Mouse (Mus musculus): ENCODE data around the gene Ttc39a. TPM values are rescaled to one million over a fixed set of nuclear protein-coding genes. Genes with fewer than 3 reads are reported as not detected.

Gene Ttc39a
- 4.8 and 6.0 TPM in 2 replicates for polyA plus RNA-seq (2015; fragmentation: Nextera tagmentation; extraction: Ambion mirVana)

GRCm38 (mm10) chr4:109406486-109407175 lies at the start of gene Ttc39a:
Gene Ttc39a (plus strand): TSS chr4:109406623.
- no peaks in the 10 kb centered on the region for H3K27me3 ChIP-seq (ENCODE audit: insufficient read depth, low read length)
- H3K4me3 ChIP-seq (ENCODE audit: low read length): peak within 1 kb of the TSS; percentile 68
- peaks cover 17% of the 10 kb centered on the region for H3K4me1 ChIP-seq (ENCODE audit: insufficient read depth, low read length)
- WGBS: under 1% methylated on average over 35 of the region's 56 CpGs
- H3K9ac ChIP-seq (replicated peaks; ENCODE audit: low read length): peak within 1 kb of the TSS; percentile 72
- H3K9me3 ChIP-seq (ENCODE audit: low read length): no peaks in the 10 kb centered on the region
- H3K36me3 ChIP-seq (ENCODE audit: insufficient read depth, low read length): no peaks in the 10 kb centered on the region
- H3K4me2 ChIP-seq (replicated peaks; ENCODE audit: low read depth, low read length): peak within 1 kb of the TSS; percentile 98
- H3K27ac ChIP-seq (ENCODE audit: low read length): peak within 1 kb of the TSS; percentile 49
- ATAC-seq (ENCODE audit: low FRiP score, low TSS enrichment): peak; percentile 82

- Histone ChIP-seq H3K4me2 (replicated peaks; ENCODE audit: low read depth, low read length) (no peak overlapping the region), H3K4me3 (ENCODE audit: low read length) (no peak overlapping the region), H3K4me1 (ENCODE audit: insufficient read depth, low read length) (no peaks in the 10 kb centered on the region), H3K27me3 (ENCODE audit: insufficient read depth, low read length) (no peaks in the 10 kb centered on the region), H3K27ac (ENCODE audit: low read length) (no peak overlapping the region), H3K36me3 (ENCODE audit: insufficient read depth, low read length) (peaks cover 11% of the 10 kb centered on the region), H3K9ac (replicated peaks; ENCODE audit: low read length) (no peak overlapping the region), H3K9me3 (ENCODE audit: low read length) (no peaks in the 10 kb centered on the region)
- no peak for ATAC-seq (ENCODE audit: low FRiP score, low TSS enrichment)
- WGBS: 80% methylated on average over 1 of the region's 1 CpGs
Measured at GRCm38 (mm10) chr4:109378107-109378506, 28.3 kb upstream of the Ttc39a start.

GRCm38 (mm10) chr4:109382457-109382856 lies 24.0 kb upstream of the Ttc39a start:
- Histone ChIP-seq H3K36me3 (ENCODE audit: insufficient read depth, low read length) (peaks cover 11% of the 10 kb centered on the region), H3K27ac (ENCODE audit: low read length) (no peak overlapping the region), H3K9ac (replicated peaks; ENCODE audit: low read length) (no peak overlapping the region), H3K4me1 (ENCODE audit: insufficient read depth, low read length) (no peaks in the 10 kb centered on the region), H3K4me2 (replicated peaks; ENCODE audit: low read depth, low read length) (no peak overlapping the region), H3K27me3 (ENCODE audit: insufficient read depth, low read length) (no peaks in the 10 kb centered on the region), H3K9me3 (ENCODE audit: low read length) (no peaks in the 10 kb centered on the region), H3K4me3 (ENCODE audit: low read length) (no peak overlapping the region)
- WGBS: 90% methylated on average over 2 of the region's 2 CpGs
- no peak for ATAC-seq (ENCODE audit: low FRiP score, low TSS enrichment)

- WGBS: 60% methylated on average over 4 of the region's 4 CpGs
- H3K27ac ChIP-seq (ENCODE audit: low read length): no peak overlapping the region
- H3K4me1 ChIP-seq (ENCODE audit: insufficient read depth, low read length): no peaks in the 10 kb centered on the region
- no peak overlapping the region for H3K4me3 ChIP-seq (ENCODE audit: low read length)
- no peaks in the 10 kb centered on the region for H3K36me3 ChIP-seq (ENCODE audit: insufficient read depth, low read length)
- H3K4me2 ChIP-seq (replicated peaks; ENCODE audit: low read depth, low read length): no peak overlapping the region
- no peaks in the 10 kb centered on the region for H3K9me3 ChIP-seq (ENCODE audit: low read length)
- H3K27me3 ChIP-seq (ENCODE audit: insufficient read depth, low read length): no peaks in the 10 kb centered on the region
- no peak for ATAC-seq (ENCODE audit: low FRiP score, low TSS enrichment)
- H3K9ac ChIP-seq (replicated peaks; ENCODE audit: low read length): no peak overlapping the region
Measured at GRCm38 (mm10) chr4:109385599-109385998, 20.8 kb upstream of the Ttc39a start.

GRCm38 (mm10) chr4:109393229-109393779 lies 13.1 kb upstream of the Ttc39a start:
- H3K27ac ChIP-seq (ENCODE audit: low read length): no peak overlapping the region
- H3K9me3 ChIP-seq (ENCODE audit: low read length): no peaks in the 10 kb centered on the region
- H3K36me3 ChIP-seq (ENCODE audit: insufficient read depth, low read length): no peaks in the 10 kb centered on the region
- no peak for ATAC-seq (ENCODE audit: low FRiP score, low TSS enrichment)
- peak overlapping the region; percentile 36; the same call in 1 of the 2 replicates for H3K9ac ChIP-seq (replicated peaks; ENCODE audit: low read length)
- no peaks in the 10 kb centered on the region for H3K27me3 ChIP-seq (ENCODE audit: insufficient read depth, low read length)
- no peak overlapping the region for H3K4me3 ChIP-seq (ENCODE audit: low read length)
- 67% methylated on average over 6 of the region's 6 CpGs for WGBS
- H3K4me1 ChIP-seq (ENCODE audit: insufficient read depth, low read length): peaks cover 8% of the 10 kb centered on the region
- peak overlapping the region; percentile 52; the same call in 1 of the 2 replicates for H3K4me2 ChIP-seq (replicated peaks; ENCODE audit: low read depth, low read length)

- Histone ChIP-seq H3K9me3 (ENCODE audit: low read length) (no peaks in the 10 kb centered on the region), H3K27ac (ENCODE audit: low read length) (no peak overlapping the region), H3K9ac (replicated peaks; ENCODE audit: low read length) (peak overlapping the region; percentile 36), H3K4me2 (replicated peaks; ENCODE audit: low read depth, low read length) (peak overlapping the region; percentile 52), H3K27me3 (ENCODE audit: insufficient read depth, low read length) (no peaks in the 10 kb centered on the region), H3K4me3 (ENCODE audit: low read length) (peak overlapping the region; percentile 23), H3K4me1 (ENCODE audit: insufficient read depth, low read length) (peaks cover 8% of the 10 kb centered on the region), H3K36me3 (ENCODE audit: insufficient read depth, low read length) (no peaks in the 10 kb centered on the region)
- ATAC-seq (ENCODE audit: low FRiP score, low TSS enrichment): peak; percentile 77
- 10% methylated on average over 13 of the region's 13 CpGs for WGBS
Measured at GRCm38 (mm10) chr4:109393902-109394301, 12.5 kb upstream of the Ttc39a start.

GRCm38 (mm10) chr4:109394314-109395074 lies 11.9 kb upstream of the Ttc39a start:
- 24% methylated on average over 13 of the region's 13 CpGs for WGBS
- Histone ChIP-seq H3K27ac (ENCODE audit: low read length) (no peak overlapping the region), H3K9ac (replicated peaks; ENCODE audit: low read length) (peak overlapping the region; percentile 36; the same call in 1 of the 2 replicates), H3K4me1 (ENCODE audit: insufficient read depth, low read length) (peaks cover 8% of the 10 kb centered on the region), H3K27me3 (ENCODE audit: insufficient read depth, low read length) (no peaks in the 10 kb centered on the region), H3K4me3 (ENCODE audit: low read length) (peak overlapping the region; percentile 23), H3K36me3 (ENCODE audit: insufficient read depth, low read length) (no peaks in the 10 kb centered on the region), H3K4me2 (replicated peaks; ENCODE audit: low read depth, low read length) (peak overlapping the region; percentile 52), H3K9me3 (ENCODE audit: low read length) (no peaks in the 10 kb centered on the region)
- ATAC-seq (ENCODE audit: low FRiP score, low TSS enrichment): peak; percentile 69

GRCm38 (mm10) chr4:109400366-109400980 lies 6.0 kb upstream of the Ttc39a start:
- Histone ChIP-seq H3K9ac (replicated peaks; ENCODE audit: low read length) (no peak overlapping the region), H3K36me3 (ENCODE audit: insufficient read depth, low read length) (no peaks in the 10 kb centered on the region), H3K4me2 (replicated peaks; ENCODE audit: low read depth, low read length) (no peak overlapping the region), H3K4me3 (ENCODE audit: low read length) (no peak overlapping the region), H3K27ac (ENCODE audit: low read length) (no peak overlapping the region), H3K4me1 (ENCODE audit: insufficient read depth, low read length) (no peaks in the 10 kb centered on the region), H3K27me3 (ENCODE audit: insufficient read depth, low read length) (no peaks in the 10 kb centered on the region), H3K9me3 (ENCODE audit: low read length) (no peaks in the 10 kb centered on the region)
- WGBS: 77% methylated on average over 10 of the region's 10 CpGs
- ATAC-seq (ENCODE audit: low FRiP score, low TSS enrichment): no peak

GRCm38 (mm10) chr4:109401176-109401689 lies 5.2 kb upstream of the Ttc39a start:
- no peaks in the 10 kb centered on the region for H3K27me3 ChIP-seq (ENCODE audit: insufficient read depth, low read length)
- no peak overlapping the region for H3K27ac ChIP-seq (ENCODE audit: low read length)
- WGBS: 77% methylated on average over 5 of the region's 5 CpGs
- no peaks in the 10 kb centered on the region for H3K36me3 ChIP-seq (ENCODE audit: insufficient read depth, low read length)
- H3K4me1 ChIP-seq (ENCODE audit: insufficient read depth, low read length): peaks cover 7% of the 10 kb centered on the region
- H3K9me3 ChIP-seq (ENCODE audit: low read length): no peaks in the 10 kb centered on the region
- H3K4me3 ChIP-seq (ENCODE audit: low read length): no peak overlapping the region
- no peak overlapping the region for H3K4me2 ChIP-seq (replicated peaks; ENCODE audit: low read depth, low read length)
- ATAC-seq (ENCODE audit: low FRiP score, low TSS enrichment): no peak
- no peak overlapping the region for H3K9ac ChIP-seq (replicated peaks; ENCODE audit: low read length)
